Mouse (Mus musculus) myocyte (in vitro differentiated cells): ENCODE results near the gene Adk.

Source experiments
- CEBPB ChIP-seq: IDR thresholded peaks from 2 replicates; pipeline ENCODE4 v1.6.1; 2011; ENCODE audit warnings: mild to moderate bottlenecking, moderate library complexity; ENCODE audit not compliant: poor library complexity, insufficient read depth, severe bottlenecking
- E2F4 ChIP-seq: IDR thresholded peaks from one replicate; pipeline ENCODE4 v1.6.1; 2011; ENCODE audit warnings: mild to moderate bottlenecking, control low read depth, moderate library complexity; ENCODE audit not compliant: insufficient read depth
- MAX ChIP-seq: IDR thresholded peaks from one replicate; pipeline ENCODE4 v1.6.1; 2011; ENCODE audit warnings: low read depth, mild to moderate bottlenecking, control low read depth
- MYOD1 ChIP-seq, 3 experiments: IDR thresholded peaks; one replicate each; pipeline ENCODE4 v1.6.1; 2011; ENCODE audit warnings: control low read depth in 2 of 3, low read depth in 2 of 3, mild to moderate bottlenecking in 2 of 3, moderate library complexity in 1 of 3; ENCODE audit not compliant: insufficient read length in 2 of 3, control insufficient read depth in 1 of 3
- MYOG ChIP-seq, 3 experiments: IDR thresholded peaks; one replicate each; pipeline ENCODE4 v1.6.1; 2011; ENCODE audit warnings: control low read depth in 2 of 3, low read depth in 2 of 3, mild to moderate bottlenecking in 2 of 3; ENCODE audit not compliant: insufficient read length in 2 of 3, control insufficient read depth in 1 of 3, insufficient read depth in 1 of 3
- POLR2A ChIP-seq: IDR thresholded peaks from one replicate; pipeline ENCODE4 v1.6.1; 2011; ENCODE audit warnings: low read depth, mild to moderate bottlenecking, control low read depth, moderate library complexity; ENCODE audit not compliant: insufficient read length
- POLR2AphosphoS2 ChIP-seq: IDR thresholded peaks from one replicate; pipeline ENCODE4 v1.6.1; 2011; ENCODE audit warnings: low read depth, control low read depth; ENCODE audit not compliant: insufficient read length
- REST ChIP-seq: IDR thresholded peaks from one replicate; pipeline ENCODE4 v1.6.1; 2011; ENCODE audit warnings: mild to moderate bottlenecking, control low read depth, moderate library complexity; ENCODE audit not compliant: insufficient read depth, insufficient read length
- SRF ChIP-seq: IDR thresholded peaks from one replicate; pipeline ENCODE4 v1.6.1; 2011; ENCODE audit warnings: low read depth; ENCODE audit not compliant: control insufficient read depth, insufficient read length
- USF1 ChIP-seq: IDR thresholded peaks from one replicate; pipeline ENCODE4 v1.6.1; 2011; ENCODE audit warnings: low read depth, mild to moderate bottlenecking, control low read depth, moderate library complexity

DNA sequence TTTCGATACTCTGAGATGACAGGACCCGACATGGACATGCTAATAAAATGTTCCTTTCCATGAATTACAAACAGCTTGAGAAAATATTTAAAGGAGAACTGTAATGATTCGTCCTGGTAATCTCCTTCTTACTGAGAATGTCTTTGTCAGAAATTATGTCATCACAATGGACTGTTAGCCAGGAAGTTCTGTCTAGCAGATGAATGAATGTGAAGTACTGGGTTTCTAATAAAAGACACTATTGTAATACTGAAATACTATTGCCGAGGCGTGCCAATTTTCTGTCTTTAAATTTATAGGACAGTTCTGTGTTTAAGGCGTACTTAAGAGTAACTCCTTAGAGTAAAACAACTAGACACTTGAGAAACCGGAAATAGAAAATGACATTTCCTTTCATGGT is 231.7 kb downstream of the Adk start:
- TF ChIP-seq CEBPB (no peak), SRF (no peak), MYOG (IDR thresholded peaks at IDR 0.05; ENCODE audit: control insufficient read depth in 1 of 3, insufficient read depth in 1 of 3, insufficient read length in 2 of 3, low read depth in 2 of 3) (no peak), POLR2A (no peak), MAX (no peak), E2F4 (no peak), REST (no peak), POLR2AphosphoS2 (no peak), USF1 (no peak), MYOD1 (IDR thresholded peaks at IDR 0.05; ENCODE audit: control insufficient read depth in 1 of 3, insufficient read length in 2 of 3, low read depth in 2 of 3) (no peak)
